In the genomic region with DNA sequence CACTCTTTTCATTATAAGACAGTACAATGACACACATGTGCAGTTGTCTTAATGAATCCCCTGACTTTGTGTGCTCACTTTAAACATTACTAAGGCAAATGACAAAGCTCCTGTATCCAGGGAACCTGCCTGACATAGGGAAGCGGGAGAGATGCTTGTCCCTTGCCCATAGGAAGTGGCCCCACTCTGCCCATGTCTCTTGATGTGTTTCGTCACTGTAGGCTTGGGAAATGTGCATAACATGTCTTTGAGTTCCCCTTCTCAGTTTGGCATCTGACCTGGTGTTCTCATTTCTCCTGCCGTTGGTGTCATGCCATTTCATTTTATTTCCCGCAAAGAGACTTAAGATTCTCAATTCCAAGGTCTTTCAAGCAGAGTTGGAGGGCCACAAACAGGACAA, we compare ENCODE assay signal across 19 mouse cellular contexts.
A peak's percentile ranks its signal among the peaks of the same experiment; 100 is the strongest.
DNase-seq lines count a peak whose midpoint lies in the region; ATAC-seq and TF ChIP-seq lines count a peak whose summit lies in the region.
"Had no signal": no experiment of that assay in that cellular context is flagged by ENCODE, and none has a peak within 500 bp of the region (broad histone marks: within the 10 kb centered on the region; RNA-seq: fewer than 3 reads in every experiment).

No protein-coding gene starts in this region.

- peak; percentile 67 for ATAC-seq in granulocyte monocyte progenitor cell, adult 5-6 weeks (replicated peaks; ENCODE audit: poor library complexity, severe bottlenecking)
- ATAC-seq in megakaryocyte progenitor cell, adult 5-6 weeks (replicated peaks; ENCODE audit: poor library complexity) = peak; percentile 63
- ATAC-seq: activated CD4-positive, CD25-positive, alpha-beta regulatory T cell, adult 4 months; CD4-positive, CD25-positive, alpha-beta regulatory T cell, adult 4 months; Patski had no signal

- no peak for TF ChIP-seq CTCF in lung, adult 2 months (IDR thresholded peaks at IDR 0.05; ENCODE audit: insufficient read depth, low read length)

- intact Hi-C loops in heart, postnatal 14 days (cut with DNase I) = no loop called here

- H3K4me1 ChIP-seq in lung, adult 2 months (ENCODE audit: control insufficient read depth, insufficient read depth, low read length) = no peaks in the 10 kb centered on the region

- no peak for TF ChIP-seq POLR2A in lung, adult 2 months (IDR thresholded peaks at IDR 0.05; ENCODE audit: borderline replicate concordance, extremely low read depth, low read depth, low read length)

- WGBS in lung, adult 2 months = 84% methylated on average over 4 of the region's 4 CpGs

- no peak overlapping the region for H3K4me3 ChIP-seq in lung, adult 2 months (replicated peaks; ENCODE audit: extremely low read depth, low read depth, low read length)

- DNase-seq in heart, adult 11 months = peak; percentile 65
- DNase-seq in heart, postnatal 14 days = no peak
- DNase-seq in lung, adult 2 months = no peak
- no peak for DNase-seq in right cerebral cortex, postnatal 10 days (ENCODE audit: low spot score in 2 of 2)
- DNase-seq: adrenal gland, adult 2 months; adrenal gland, adult 8-10 months; adrenal gland, postnatal 10 days; adrenal gland, postnatal 14 days; adrenal gland, postnatal 25 days; adrenal gland, postnatal 36 days; B cell, adult 2 months; cerebellum, adult 11 months; cerebellum, adult 11-12 months; cerebellum, adult 18-20 months had no signal
